Mouse (Mus musculus): ENCODE results near the gene Cd247.

Gene Cd247

DNA sequence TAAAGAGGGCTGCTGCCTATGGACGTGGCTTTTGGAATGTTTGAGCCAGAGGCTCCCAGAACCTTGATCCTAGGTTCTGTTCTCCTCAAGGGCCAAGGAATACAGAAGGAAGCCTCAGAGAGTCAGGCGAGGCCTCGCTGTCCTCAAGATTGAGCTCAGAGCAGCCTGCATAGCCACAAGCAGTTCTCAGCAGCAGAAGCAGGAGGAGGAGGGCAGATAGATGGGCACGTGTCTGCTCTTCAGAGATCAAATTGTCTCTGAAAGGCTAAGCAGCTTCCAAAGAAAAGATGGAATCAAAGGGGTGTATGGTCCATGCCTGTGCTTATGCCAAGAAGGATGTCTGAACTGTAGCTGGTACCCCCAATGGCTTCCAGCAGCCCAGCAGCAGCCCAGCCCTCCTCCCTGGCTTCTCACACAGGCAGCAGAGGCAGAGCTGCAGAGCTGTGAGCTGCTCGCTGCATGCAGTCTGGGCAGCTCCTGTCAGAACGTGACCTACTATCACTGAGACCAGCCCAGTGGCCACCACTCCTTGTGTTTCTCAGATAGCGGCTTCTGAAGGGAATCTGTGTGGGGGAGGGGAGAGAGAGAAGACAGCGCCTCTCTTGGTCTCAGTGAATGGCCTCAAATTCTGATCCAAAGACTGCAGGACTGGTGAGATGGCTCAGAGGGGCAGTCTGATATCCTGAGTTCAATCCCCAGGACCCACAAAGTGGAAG lies 29.8 kb downstream of the Cd247 start:
- DNase-seq (ENCODE audit: low spot score in 2 of 2): no peak

DNA sequence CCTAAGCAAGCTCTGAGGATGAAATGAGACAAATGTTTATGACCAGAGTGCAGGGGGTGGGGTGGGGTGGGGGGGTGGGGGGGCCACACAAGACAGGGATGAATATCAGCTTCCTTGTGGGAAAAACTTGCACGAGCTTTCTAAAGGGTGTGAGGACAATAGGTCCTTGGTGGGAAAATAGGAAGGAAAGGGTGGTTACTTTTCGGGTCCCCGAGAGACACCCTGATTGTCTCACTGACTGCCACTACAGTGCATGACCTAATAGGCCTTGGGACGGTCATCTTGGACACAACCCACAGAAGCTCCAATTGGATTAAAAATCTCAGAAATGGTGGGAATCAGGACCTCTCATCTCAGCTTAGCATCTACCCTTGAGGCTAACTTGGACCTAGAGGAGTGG lies 30.7 kb downstream of the Cd247 start:
- DNase-seq (ENCODE audit: low spot score in 2 of 2): no peak

DNA sequence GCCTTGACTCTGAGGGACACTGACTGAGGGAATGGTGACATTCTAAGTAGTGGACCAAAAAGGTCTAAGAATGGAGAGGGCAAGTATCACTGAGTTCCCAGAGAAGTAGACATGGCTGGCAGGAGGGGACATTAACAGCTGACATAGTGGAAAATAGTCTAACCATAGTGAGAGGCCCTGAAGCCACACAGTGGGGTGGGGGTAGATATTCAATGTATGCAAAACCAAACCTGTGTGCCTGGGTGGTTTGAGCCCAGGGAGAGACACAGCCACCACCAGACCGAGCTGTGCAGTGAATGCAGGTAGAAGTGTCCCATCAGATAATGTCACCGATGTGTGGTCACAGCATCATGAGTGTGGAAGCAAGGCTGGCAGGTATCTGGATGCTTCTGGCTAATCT lies 33.5 kb downstream of the Cd247 start:
- no peak for DNase-seq (ENCODE audit: low spot score in 2 of 2)

DNA sequence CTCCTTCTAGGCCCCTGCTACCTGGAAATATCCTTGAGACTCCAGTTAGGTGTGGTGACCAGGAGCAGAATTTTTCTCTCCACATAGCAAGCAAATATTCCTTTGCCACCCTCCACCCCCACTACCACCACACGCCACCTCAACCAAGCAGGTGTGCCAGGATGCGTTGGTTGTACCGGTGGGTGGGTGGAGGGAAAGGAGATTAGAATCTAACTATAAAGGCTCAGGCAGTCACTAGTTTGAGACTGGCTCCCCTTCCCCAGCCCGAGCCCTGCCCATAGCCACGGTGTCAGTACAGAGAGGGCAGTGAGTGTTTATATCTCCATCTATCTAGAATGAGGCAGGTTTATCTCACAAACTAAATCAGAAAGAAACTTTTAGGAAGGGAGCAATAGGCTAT lies 39.7 kb downstream of the Cd247 start:
- DNase-seq (ENCODE audit: low spot score in 2 of 2): no peak

DNA sequence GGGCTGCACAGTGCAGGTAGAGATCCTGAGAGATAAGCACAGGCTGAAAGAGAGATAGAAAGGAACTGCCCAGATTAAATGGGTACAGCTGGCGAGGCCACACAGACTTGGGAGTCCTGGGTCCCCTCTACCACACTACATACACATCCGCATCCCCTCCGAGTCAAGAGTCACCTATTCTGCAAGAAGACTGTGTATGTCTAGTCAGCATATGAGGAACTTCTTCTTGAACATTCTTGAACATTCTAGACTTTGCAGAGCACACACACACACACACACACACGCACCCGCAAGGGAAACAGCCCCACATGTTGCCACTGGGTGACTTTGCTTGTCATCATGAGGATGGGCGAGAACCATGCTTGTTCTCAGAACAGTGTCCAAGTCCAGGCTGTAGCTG lies 40.1 kb downstream of the Cd247 start:
- no peak for DNase-seq (ENCODE audit: low spot score in 2 of 2)

DNA sequence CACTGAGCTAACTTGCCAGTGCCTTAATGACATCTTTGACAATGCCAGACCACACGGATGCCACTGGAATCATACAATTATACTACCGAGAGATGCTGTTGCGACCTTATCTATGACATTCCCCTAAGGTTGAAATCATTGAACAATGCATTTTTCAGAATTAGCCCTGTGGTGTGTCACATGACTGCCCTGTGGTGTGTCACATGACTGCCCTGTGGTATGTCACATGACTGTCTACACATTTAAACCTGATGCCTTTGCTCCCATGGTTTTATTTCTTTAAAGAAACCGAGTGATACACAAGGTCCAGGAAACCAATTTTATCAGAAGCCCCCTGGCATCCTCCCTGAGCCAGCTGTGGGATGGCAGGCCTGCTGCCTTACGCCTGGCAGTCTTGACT lies 41.4 kb downstream of the Cd247 start:
- no peak for DNase-seq (ENCODE audit: low spot score in 2 of 2)

DNA sequence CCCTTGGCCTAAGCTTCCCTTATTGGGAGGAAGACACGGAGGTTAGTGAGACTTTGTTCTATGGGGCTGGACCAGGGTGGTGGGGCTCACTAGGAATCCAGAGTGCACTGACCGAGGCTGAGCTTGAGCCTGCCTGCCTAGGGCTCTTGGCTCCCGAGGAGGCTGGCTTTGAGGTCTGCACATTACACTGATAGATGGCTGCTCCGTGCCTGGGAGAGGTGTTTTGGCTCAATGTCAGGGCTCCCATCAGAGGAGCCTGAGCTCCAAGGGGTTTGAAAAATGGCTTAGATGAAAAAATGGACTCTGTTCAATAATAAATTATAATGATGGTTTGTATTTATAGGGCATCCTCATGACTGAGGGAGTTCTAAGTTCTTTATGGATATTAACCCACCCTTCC lies 44.8 kb downstream of the Cd247 start:
- DNase-seq (ENCODE audit: low spot score in 2 of 2): no peak

DNA sequence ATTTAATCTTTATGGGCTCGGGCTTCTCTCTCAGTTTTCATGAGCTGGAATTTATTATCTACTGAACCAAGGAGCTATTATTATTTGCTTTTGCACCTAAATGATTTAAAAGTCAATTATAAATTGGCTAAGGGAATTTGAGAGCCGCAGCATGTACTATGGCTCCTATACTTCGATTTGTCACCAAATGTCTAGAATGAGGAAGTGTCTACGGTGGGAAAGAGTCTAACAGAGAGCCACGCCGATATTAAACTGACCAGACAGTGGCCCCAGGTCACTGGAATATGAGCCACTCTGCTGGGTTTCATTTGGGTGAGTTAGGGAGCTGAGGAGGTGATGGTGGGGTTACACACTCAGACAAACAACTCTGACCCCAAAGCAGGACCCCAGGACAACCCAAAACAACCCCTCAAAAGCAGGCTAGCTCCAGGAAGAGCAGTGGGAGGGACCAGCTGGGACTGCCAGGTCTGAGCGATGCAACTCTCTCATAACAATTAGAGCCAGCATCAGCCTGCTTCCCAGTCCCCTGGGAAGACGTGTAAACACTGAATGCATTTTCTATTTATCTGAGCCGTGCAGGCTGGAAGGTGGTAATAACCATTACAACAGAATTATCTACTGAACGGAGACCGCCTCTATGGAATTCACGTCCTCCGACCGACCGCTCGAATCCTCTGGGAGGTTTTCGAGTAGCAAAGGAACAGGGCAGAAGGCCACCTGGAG lies 45.6 kb downstream of the Cd247 start:
- DNase-seq (ENCODE audit: low spot score in 2 of 2): no peak

DNA sequence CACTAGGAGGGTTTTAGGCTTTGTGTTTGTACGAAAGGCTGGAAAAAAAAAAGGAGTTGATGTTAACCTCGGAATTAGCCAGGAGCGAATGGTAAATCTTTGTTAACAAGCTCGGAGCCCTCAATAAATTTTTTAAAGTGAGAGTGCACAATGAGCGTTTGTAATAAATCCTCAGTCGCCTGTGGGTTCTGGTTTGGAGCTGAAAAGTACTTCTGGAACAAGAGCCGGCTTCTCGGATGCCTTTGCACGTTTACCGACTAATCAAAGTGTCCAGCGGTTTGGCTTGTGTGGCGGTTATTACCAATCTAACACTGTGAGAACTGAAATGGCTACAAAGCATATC lies 46.1 kb downstream of the Cd247 start:
- DNase-seq (ENCODE audit: low spot score in 2 of 2): no peak

DNA sequence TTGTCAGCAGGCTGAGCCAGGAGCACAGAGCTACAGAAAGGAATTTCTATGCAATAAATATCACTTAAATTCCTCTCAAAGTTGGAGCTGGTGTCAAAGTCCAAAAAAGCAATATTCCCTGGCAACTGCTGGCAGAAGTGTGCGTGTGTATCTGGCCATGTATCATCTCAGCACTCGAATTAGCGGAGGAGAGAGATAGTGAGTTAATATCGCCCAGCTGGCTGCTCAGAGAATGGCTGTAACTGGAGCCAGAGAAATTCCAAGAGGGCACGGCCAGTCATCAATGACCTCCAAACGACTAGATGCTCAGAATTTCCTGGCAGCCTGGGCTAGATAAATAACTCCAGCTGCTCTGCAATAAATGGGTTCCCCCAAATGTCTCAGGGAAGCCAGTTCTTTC lies 48.0 kb downstream of the Cd247 start:
- no peak for DNase-seq (ENCODE audit: low spot score in 2 of 2)

DNA sequence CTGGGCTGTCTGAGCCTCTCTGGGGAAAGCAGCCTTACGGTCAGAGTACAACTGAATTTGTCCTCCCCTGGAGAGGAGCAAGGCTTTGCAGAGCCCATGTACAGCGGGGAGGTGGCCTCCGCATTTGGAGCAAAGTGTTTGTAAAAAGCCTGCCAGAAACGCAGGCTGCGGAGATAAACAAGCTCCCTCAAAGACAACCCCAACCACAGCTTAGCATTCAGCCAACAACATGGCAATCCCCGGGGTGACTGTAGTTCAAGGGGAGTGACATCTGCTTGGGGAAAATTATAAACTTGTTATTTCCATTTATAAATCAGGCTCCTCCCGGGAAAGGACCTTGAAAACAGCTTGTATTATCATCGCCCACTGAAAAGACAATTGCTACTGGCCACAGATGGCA lies 49.1 kb downstream of the Cd247 start:
- DNase-seq (ENCODE audit: low spot score in 2 of 2): no peak

DNA sequence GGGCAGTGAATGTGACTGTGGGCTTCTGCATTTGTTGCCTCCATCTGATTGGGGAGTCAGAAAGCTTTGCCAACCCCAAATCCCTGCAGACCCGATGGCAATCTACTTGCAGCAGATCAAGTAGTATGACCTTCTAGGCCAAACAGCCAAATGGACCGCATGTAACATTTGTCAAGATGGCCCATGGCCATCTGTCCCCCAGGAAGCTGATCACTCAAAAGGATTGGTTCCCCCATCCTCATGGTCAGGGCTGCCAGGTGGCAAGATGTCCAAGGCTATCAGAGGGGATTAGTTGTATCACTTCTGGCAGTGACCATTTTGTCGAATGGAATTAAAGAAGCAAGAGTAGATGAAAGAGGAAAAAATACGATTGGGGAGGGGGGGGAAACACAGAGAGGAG lies 50.7 kb downstream of the Cd247 start:
- no peak for DNase-seq (ENCODE audit: low spot score in 2 of 2)

DNA sequence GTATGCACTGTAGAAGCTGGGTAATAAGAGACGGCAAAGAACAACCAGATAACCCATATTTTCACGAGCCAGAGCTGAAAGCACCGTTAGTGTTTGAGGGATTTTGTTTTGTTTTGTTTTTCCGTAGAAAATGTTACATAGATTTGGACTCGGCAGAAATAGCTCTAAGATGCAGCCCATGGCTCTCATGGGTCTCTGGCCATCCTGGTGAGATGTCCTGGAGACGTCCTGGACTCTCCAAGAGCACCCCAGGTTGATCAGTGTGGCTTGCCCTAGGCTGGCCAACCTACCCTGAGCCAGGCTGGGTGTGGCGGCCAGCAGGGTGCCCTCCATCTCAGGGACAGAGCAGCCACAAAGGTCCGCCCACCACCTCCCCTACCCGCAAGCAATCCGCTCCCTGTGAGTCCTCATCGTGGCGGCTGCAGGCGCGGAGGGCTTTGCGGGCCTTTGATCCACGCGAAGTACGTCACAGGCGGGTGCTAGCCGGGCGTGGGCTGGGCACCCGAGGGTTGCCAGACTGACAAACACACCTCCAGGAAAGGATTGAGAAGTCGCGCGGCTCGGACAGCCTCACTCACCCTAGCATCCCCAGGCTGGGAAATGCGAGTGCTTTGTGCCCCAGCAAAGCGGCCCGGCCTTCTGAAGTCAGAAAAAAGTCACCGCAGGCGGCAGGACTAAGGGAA lies 52.2 kb downstream of the Cd247 start:
- no peak for DNase-seq (ENCODE audit: low spot score in 2 of 2)

DNA sequence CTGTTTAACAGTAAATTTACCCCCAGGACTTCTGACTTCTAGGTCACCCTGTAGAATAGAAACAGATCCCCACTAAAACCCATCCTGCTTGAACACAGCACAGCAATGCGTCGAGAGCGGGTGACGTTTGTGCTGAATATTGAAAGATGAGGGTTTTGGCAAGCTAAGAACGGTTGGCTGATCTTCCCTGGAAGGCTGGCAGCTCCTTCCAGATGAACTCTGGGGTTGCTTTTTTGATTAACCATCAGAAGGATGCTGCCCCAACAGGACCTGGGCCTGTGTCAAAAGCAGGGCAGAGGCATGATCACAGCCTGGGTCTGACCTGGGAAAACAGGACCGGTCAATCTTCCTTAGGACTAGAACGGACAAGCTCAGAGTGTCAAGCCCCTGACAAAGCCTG lies 53.7 kb downstream of the Cd247 start:
- no peak for DNase-seq (ENCODE audit: low spot score in 2 of 2)

DNA sequence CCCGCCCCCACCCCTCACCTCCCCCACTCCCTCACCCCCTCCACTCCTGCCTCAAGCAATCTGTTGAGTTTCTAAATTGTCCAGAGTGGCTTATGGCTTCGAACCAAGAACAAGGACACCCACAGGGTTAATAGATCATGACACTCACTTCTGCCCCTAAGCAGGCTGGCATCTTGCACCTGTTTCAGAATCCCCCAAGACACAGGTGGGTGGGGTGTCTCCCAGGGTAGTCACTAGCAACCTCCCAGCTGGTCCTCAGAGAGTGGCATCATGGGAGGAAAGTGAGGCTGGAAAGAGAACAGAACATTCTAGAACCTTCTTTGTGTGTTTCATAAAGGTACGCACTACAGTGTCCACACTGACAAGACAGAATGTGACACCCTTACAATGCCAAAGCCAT lies 55.1 kb downstream of the Cd247 start:
- no peak for DNase-seq (ENCODE audit: low spot score in 2 of 2)

DNA sequence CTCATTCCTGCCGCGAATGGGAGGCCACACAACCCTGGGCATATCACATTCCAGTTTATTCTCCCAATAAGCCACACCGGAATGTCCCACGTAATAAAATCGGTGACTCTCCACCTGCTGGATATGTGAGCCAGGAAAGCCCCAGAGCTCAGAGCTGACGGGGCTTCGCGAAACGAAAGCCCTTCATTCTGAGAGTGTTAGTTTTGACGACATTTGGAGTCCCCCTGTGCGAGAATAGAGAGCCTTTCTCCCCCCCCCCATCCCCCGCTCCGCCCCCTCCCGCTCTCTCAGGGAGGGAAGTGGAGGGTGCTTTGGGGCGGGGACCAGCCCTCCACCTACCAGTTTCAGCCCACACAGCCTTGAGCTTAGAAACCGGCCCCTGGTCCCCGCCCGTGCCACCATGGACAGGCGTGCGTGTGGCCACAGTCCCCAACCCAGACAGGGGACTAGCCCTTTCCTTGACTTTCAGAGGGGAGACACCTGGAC lies 56.0 kb downstream of the Cd247 start:
- DNase-seq (ENCODE audit: low spot score in 2 of 2): no peak

DNA sequence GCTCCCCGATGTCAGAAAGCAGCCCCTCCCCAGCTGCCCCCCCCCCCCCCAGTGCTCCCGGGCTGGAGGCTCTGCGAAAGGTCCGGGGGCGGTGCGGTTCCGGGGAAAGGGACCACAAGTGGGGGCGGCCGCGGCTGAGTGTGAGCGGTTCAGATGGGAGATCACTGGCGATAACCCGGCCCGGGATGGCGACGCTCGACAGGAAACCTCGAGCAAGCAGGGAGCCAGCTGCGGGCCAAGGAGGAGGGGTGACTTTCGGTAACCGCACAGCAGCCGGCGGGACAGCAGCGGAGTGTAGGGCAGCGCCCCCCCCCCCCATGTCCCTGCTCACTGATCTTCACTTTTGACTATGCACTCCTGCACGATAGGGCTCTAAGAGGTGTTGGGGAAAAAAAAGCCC lies 56.5 kb downstream of the Cd247 start:
- no peak for DNase-seq (ENCODE audit: low spot score in 2 of 2)

DNA sequence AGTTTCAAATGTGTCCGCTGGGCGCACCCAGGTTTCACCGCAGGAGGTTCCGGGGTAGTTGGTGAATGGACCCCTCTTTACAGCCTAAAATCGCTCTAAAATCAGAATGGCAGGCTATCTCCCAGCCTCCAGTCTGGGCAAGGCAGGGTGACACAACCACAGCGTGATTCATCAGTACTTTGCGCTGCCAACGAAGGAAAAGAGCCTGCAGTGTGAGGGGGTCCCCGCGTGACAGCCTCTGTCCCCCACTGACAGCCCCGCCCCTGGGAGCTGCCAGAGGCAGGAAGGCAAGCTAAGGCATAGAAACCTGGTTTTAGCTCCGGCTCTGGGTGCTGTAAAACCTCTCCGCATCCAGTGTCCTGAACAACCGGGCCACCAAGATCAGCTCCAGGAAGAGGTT lies 56.9 kb downstream of the Cd247 start:
- DNase-seq (ENCODE audit: low spot score in 2 of 2): peak in 1 of 2 experiments; percentile 43

DNA sequence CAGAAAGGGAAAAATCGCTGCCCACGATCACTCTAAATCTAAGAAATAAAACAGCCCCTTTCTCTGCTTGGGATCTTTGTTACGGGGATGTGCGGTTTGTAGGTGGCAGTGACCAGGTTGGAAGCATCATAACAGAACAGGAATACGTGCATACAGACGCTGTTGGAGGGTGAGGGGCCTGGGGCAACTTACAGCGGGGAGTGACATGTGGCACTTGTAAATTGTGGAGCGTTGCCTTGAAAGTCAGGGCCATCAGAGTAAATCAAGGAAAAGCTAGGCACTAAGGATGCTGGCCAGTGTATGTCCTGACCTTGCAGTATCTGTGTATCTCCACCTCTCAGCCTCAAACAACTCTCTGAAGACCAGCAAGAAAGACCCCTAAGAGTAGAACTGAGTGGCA lies 59.9 kb downstream of the Cd247 start:
- no peak for DNase-seq (ENCODE audit: low spot score in 2 of 2)

DNA sequence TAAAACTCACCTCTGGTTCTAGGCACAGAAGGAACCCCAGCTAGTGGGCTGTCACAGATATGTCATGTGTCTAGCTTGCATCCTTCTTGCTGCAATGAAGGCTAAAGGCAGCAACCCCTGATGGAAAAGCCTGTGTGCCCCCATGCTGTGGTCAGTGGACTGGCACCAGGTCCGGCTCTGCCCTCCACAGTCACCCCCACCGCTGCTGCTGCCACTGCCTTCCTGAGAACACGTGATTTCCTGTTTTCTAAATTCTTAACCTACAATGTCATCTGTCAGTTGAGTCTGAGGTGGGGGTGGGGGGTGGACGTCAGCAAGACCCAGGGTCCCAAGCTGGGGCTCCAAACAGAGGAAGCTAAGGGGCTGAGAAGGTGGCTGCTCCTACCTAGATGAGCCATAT lies 60.4 kb downstream of the Cd247 start:
- no peak for DNase-seq (ENCODE audit: low spot score in 2 of 2)

DNA sequence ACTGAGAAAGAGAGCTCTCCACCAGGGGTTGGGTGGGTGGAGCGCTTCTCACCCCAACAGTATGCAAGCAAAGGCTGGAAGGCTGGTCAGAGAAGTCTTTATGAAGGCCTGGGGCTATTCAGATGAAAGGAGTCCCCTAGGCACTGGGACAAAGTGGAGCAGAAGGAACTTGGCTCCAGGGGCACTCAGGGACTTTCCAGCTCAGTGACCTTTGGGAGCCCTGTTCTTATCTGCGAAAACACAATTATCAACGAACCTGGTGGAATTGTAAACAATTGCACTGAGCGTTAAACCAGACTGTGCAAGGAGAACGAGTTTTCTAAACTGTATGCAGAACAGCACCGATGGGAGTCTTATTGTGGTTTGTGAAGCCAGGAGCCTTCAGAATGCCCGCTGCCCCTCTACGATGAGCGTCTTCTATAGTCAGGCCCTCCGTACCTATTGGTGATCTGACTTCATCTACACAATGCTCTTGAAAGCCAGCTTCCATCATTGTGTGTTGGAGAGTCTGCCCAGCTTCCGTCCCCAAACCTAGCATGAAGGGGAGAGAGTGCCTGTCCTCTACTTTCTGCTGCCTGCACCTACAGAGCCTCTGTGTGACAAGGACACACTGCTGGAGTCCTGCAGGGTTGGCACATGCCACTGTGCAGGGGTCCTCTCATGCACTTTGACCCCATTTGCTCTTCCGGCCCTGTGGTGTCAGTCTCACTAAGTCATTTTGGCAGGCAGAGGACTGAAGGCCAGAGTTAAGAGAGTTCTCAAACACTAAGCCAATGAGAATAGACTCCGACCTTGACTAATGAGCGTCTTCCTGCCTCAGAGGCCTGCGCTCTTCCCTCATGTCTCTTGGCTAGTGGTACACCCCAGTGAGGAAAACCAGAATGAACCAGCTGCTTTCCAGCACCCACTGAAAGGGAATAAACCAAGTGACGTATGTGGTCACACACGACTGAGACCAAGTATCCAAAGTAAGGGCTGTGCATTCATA lies 61.3 kb downstream of the Cd247 start:
- DNase-seq (ENCODE audit: low spot score in 2 of 2): peak in 1 of 2 experiments; percentile 21

DNA sequence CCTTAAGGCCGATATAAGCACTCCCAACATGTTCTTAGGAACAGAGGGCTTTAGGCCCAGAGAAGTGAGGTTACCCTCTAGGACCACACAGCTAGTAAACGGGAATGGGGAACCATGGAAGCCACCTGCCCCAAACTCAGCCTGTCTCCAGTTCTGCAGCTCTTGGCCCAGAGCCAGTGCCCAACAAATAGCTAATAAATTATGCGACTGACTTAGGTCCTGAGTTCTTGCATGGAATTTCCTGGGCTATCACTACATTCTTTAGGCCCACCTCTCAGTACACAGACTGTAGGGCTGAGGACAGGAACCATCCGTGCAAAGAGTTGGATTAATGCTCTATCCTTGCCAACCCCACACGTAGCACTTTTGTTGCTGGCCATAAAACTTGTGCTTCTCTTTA lies 63.6 kb downstream of the Cd247 start:
- no peak for DNase-seq (ENCODE audit: low spot score in 2 of 2)

Data from urinary bladder, adult 18-20 months (tissue).